Mouse (Mus musculus): Measurements from ENCODE around the gene Ltc4s. TPM values are rescaled to one million over a fixed set of nuclear protein-coding genes. Genes with fewer than 3 reads are reported as not detected.

The Ltc4s gene
- polyA plus RNA-seq, 1 experiment from 2014 or later, result 2.9 TPM

DNA sequence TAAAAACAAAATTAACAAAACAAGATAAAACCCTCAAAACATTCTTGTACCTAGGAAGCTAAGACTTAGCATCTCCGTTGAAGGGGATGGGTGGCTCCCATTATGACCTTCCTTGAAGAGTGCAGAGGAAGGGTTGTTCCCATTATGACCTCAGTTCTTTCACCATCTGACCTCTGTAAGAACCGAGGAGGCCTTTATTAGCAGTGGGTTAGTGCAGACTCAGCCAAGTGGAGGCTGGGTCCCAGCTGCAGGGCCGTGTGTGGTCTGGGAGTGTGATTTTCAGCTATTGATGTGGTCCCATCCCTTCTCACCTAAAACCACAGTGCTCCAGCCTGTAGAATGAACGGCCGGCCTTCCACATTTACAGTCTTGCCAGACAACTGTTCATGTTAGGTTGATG is 6.9 kb upstream of the Ltc4s start:
- Histone ChIP-seq H3K4me1 (no peaks in the 10 kb centered on the region), H3K9me3 (replicated peaks) (no peaks in the 10 kb centered on the region), H3K27ac (replicated peaks) (no peak overlapping the region), H3K36me3 (no peaks in the 10 kb centered on the region), H3K4me3 (replicated peaks) (no peak overlapping the region), H3K4me2 (no peak overlapping the region), H3K9ac (replicated peaks) (no peak overlapping the region), H3K27me3 (replicated peaks) (no peaks in the 10 kb centered on the region)
- 67% methylated on average over 5 of the region's 5 CpGs for WGBS
- no peak for ATAC-seq (ENCODE audit: low FRiP score)

GRCm38 (mm10) chr11:50243926-50244325 is 5.5 kb upstream of the Ltc4s start:
- Histone ChIP-seq H3K4me2 (no peak overlapping the region), H3K9ac (replicated peaks) (no peak overlapping the region), H3K4me1 (no peaks in the 10 kb centered on the region), H3K9me3 (replicated peaks) (no peaks in the 10 kb centered on the region), H3K27me3 (replicated peaks) (peaks cover 3% of the 10 kb centered on the region; the same call in 1 of the 2 replicates), H3K36me3 (no peaks in the 10 kb centered on the region), H3K27ac (replicated peaks) (no peak overlapping the region), H3K4me3 (replicated peaks) (no peak overlapping the region)
- WGBS, result 81% methylated on average over 6 of the region's 6 CpGs
- ATAC-seq (ENCODE audit: low FRiP score), result no peak

- H3K9me3 ChIP-seq (replicated peaks), result no peaks in the 10 kb centered on the region
- ATAC-seq (ENCODE audit: low FRiP score), result no peak
- H3K36me3 ChIP-seq, result no peaks in the 10 kb centered on the region
- H3K4me1 ChIP-seq, result peaks cover 20% of the 10 kb centered on the region
- no peak overlapping the region for H3K4me3 ChIP-seq (replicated peaks)
- H3K27me3 ChIP-seq (replicated peaks), result peaks cover 23% of the 10 kb centered on the region; the same call in 1 of the 2 replicates
- H3K9ac ChIP-seq (replicated peaks), result no peak overlapping the region
- no peak overlapping the region for H3K27ac ChIP-seq (replicated peaks)
- H3K4me2 ChIP-seq, result no peak overlapping the region
- 95% methylated on average over 7 of the region's 7 CpGs for WGBS
Measured at GRCm38 (mm10) chr11:50240235-50240911, 2.0 kb upstream of the Ltc4s start.

- no peaks in the 10 kb centered on the region for H3K9me3 ChIP-seq (replicated peaks)
- no peak for ATAC-seq (ENCODE audit: low FRiP score)
- H3K36me3 ChIP-seq, result peaks cover 9% of the 10 kb centered on the region
- H3K9ac ChIP-seq (replicated peaks), result no peak overlapping the region
- no peak overlapping the region for H3K4me2 ChIP-seq
- no peak overlapping the region for H3K27ac ChIP-seq (replicated peaks)
- H3K27me3 ChIP-seq (replicated peaks), result peaks cover 26% of the 10 kb centered on the region; the same call in 1 of the 2 replicates
- peaks cover 20% of the 10 kb centered on the region for H3K4me1 ChIP-seq
- no peak overlapping the region for H3K4me3 ChIP-seq (replicated peaks)
- WGBS, result 92% methylated on average over 9 of the region's 9 CpGs
Measured at GRCm38 (mm10) chr11:50238821-50239791, 690 bp upstream of the Ltc4s start.

- Histone ChIP-seq H3K27ac (replicated peaks) (no peak overlapping the region), H3K9me3 (replicated peaks) (no peaks in the 10 kb centered on the region), H3K4me1 (peaks cover 20% of the 10 kb centered on the region), H3K4me3 (replicated peaks) (peak overlapping the region; percentile 61), H3K27me3 (replicated peaks) (peaks cover 28% of the 10 kb centered on the region; the same call in 1 of the 2 replicates), H3K36me3 (peaks cover 28% of the 10 kb centered on the region), H3K4me2 (peak overlapping the region; percentile 96), H3K9ac (replicated peaks) (peak overlapping the region; percentile 49)
- 2% methylated on average over 66 of the region's 66 CpGs for WGBS
- ATAC-seq (ENCODE audit: low FRiP score), result peak; percentile 39
Measured at GRCm38 (mm10) chr11:50236937-50237835, 1.2 kb downstream of the Ltc4s start.

- H3K9ac ChIP-seq (replicated peaks), result peak overlapping the region; percentile 49
- WGBS, result under 1% methylated on average over 22 of the region's 27 CpGs
- H3K9me3 ChIP-seq (replicated peaks), result no peaks in the 10 kb centered on the region
- H3K27ac ChIP-seq (replicated peaks), result no peak overlapping the region
- peaks cover 20% of the 10 kb centered on the region for H3K4me1 ChIP-seq
- H3K36me3 ChIP-seq, result peaks cover 35% of the 10 kb centered on the region
- H3K4me3 ChIP-seq (replicated peaks), result peak overlapping the region; percentile 61
- peak overlapping the region; percentile 96 for H3K4me2 ChIP-seq
- ATAC-seq (ENCODE audit: low FRiP score), result peak; percentile 89
- peaks cover 28% of the 10 kb centered on the region; the same call in 1 of the 2 replicates for H3K27me3 ChIP-seq (replicated peaks)
Measured at GRCm38 (mm10) chr11:50236540-50236936, 1.9 kb downstream of the Ltc4s start.

DNA sequence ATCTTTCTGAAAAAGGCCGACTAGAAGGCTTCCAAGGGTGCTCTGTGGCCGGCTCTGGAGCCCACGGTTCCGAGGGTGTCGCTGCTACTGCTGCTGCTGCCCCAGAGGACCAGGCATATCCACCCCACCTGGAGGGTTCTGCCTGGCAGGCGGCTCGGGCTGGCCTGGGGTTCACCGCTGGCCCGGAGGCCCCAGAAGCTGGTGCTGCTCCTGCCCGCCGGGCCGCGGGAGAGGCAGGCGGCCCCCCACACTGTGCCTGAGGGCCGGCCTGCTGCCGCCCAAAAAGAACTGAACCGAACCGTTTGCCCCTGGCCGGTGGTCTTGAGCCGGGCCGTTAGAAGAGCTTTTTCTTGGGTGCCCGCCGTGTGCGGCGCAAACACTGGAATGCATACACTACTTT is 3.8 kb downstream of the Ltc4s start:
- Histone ChIP-seq H3K4me3 (replicated peaks) (no peak overlapping the region), H3K9me3 (replicated peaks) (no peaks in the 10 kb centered on the region), H3K36me3 (peaks cover 36% of the 10 kb centered on the region), H3K9ac (replicated peaks) (no peak overlapping the region), H3K4me2 (no peak overlapping the region), H3K4me1 (peaks cover 26% of the 10 kb centered on the region), H3K27ac (replicated peaks) (no peak overlapping the region), H3K27me3 (replicated peaks) (peaks cover 28% of the 10 kb centered on the region; the same call in 1 of the 2 replicates)
- ATAC-seq (ENCODE audit: low FRiP score), result no peak
- WGBS, result 95% methylated on average over 25 of the region's 25 CpGs

- H3K27me3 ChIP-seq (replicated peaks), result peaks cover 26% of the 10 kb centered on the region; the same call in 1 of the 2 replicates
- H3K27ac ChIP-seq (replicated peaks), result no peak overlapping the region
- H3K4me1 ChIP-seq, result peaks cover 32% of the 10 kb centered on the region
- H3K4me3 ChIP-seq (replicated peaks), result no peak overlapping the region
- 90% methylated on average over 11 of the region's 11 CpGs for WGBS
- H3K9ac ChIP-seq (replicated peaks), result no peak overlapping the region
- H3K4me2 ChIP-seq, result no peak overlapping the region
- H3K36me3 ChIP-seq, result peaks cover 36% of the 10 kb centered on the region
- H3K9me3 ChIP-seq (replicated peaks), result no peaks in the 10 kb centered on the region
- ATAC-seq (ENCODE audit: low FRiP score), result no peak
Measured at GRCm38 (mm10) chr11:50233993-50234392, 4.4 kb downstream of the Ltc4s start.

- H3K9ac ChIP-seq (replicated peaks), result no peak overlapping the region
- peaks cover 36% of the 10 kb centered on the region for H3K36me3 ChIP-seq
- no peaks in the 10 kb centered on the region for H3K9me3 ChIP-seq (replicated peaks)
- ATAC-seq (ENCODE audit: low FRiP score), result no peak
- H3K4me1 ChIP-seq, result peaks cover 40% of the 10 kb centered on the region
- no peak overlapping the region for H3K4me2 ChIP-seq
- H3K27me3 ChIP-seq (replicated peaks), result peaks cover 16% of the 10 kb centered on the region; the same call in 1 of the 2 replicates
- no peak overlapping the region for H3K4me3 ChIP-seq (replicated peaks)
- WGBS, result 93% methylated on average over 13 of the region's 13 CpGs
- H3K27ac ChIP-seq (replicated peaks), result no peak overlapping the region
Measured at GRCm38 (mm10) chr11:50233022-50233421, 5.4 kb downstream of the Ltc4s start.

DNA sequence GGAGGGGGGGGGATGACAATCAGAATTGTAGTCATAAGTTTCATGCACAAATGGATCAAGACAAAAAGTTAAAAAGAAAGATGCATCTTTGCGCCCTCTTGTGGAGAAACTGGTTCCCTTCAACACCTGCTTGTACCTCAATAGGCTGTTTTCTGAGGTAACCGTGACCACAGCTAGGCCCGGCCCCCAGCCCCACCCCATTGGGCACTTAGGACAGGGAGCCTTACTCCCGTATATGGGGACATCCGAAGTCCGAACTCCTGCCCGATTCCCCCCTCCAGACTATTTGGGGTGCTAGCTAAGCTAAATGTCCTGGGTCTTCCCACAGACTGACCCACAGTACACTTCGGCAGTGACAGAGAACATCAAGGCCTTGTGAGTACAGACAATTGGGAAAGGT is 7.0 kb downstream of the Ltc4s start:
- Histone ChIP-seq H3K4me2 (peak overlapping the region; percentile 38), H3K36me3 (peaks cover 36% of the 10 kb centered on the region)
- ATAC-seq (ENCODE audit: low FRiP score), result no peak

More for the DNA sequence above, 7.0 kb downstream of the Ltc4s start:
- H3K9me3 ChIP-seq (replicated peaks), result no peaks in the 10 kb centered on the region
- H3K27ac ChIP-seq (replicated peaks), result no peak overlapping the region
- H3K27me3 ChIP-seq (replicated peaks), result peaks cover 5% of the 10 kb centered on the region; the same call in 1 of the 2 replicates
- 16% methylated on average over 8 of the region's 8 CpGs for WGBS
- H3K9ac ChIP-seq (replicated peaks), result no peak overlapping the region
- H3K4me3 ChIP-seq (replicated peaks), result no peak overlapping the region
- peaks cover 44% of the 10 kb centered on the region for H3K4me1 ChIP-seq
